Mouse (Mus musculus) embryonic stem cell, embryonic (primary cell): ENCODE measurements around the gene Lamp1.

Experiments
- CTCF ChIA-PET, 4 experiments: fragments of 300-600 bp in 2 of 4; fragments of 350-600 bp in 2 of 4; sonication (Branson Sonifier 250); formaldehyde crosslinking; loops; one replicate each; lab custom pipeline; 2022; ENCODE audit warnings: inconsistent platforms in 2 of 4; lab: Charles Lee
- POLR2A ChIA-PET, 4 experiments: fragments of 300-600 bp in 2 of 4; fragments of 350-600 bp in 2 of 4; sonication (Branson Sonifier 250); formaldehyde crosslinking; loops; one replicate each; lab custom pipeline; 2022; ENCODE audit warnings: antibody characterized with exemption in 4 of 4, inconsistent platforms in 1 of 4; lab: Charles Lee

Gene Lamp1

GRCm38 (mm10) chr8:13180408-13180807 lies 21.4 kb downstream of the Lamp1 start:
- POLR2A ChIA-PET: interaction anchor here in 2 of 4 experiments (0.7 to 11.3 kb wide), 10 partner anchors 8 to 125 kb away, joined by 3 to 210 read pairs (median 12); partner anchors contain the start of genes Adprhl1 (in 1 of the 2), Grtp1 (in 1 of the 2) and Lamp1 (in 1 of the 2)
- CTCF ChIA-PET: interaction anchor here in 2 of 4 experiments (0.6 to 1.2 kb wide), 4 partner anchors 34 to 58 kb away, joined by 3 to 7 read pairs (median 4); no protein-coding TSS in a partner anchor

GRCm38 (mm10) chr8:13180911-13181690 lies 22.1 kb downstream of the Lamp1 start:
- CTCF ChIA-PET: interaction anchor here in 1 of 4 experiments (0.8 to 1.2 kb wide), 3 partner anchors 28 to 39 kb away, joined by 3 to 4 read pairs (median 3); no protein-coding TSS in a partner anchor
- POLR2A ChIA-PET: interaction anchor here in 3 of 4 experiments (1.1 to 11.3 kb wide), 9 partner anchors 7 to 28 kb away, joined by 3 to 210 read pairs (median 7); partner anchors contain the start of genes Grtp1 (in 1 of the 3) and Lamp1 (in 1 of the 3)

- ChIA-PET CTCF (interaction anchor here in 1 of 4 experiments (0.8 to 1.1 kb wide), 2 partner anchors 28 to 38 kb away, joined by 3 read pairs; no protein-coding TSS in a partner anchor), POLR2A (interaction anchor here in 3 of 4 experiments (0.8 to 11.3 kb wide), 9 partner anchors 8 to 29 kb away, joined by 3 to 210 read pairs (median 4); partner anchors contain the start of genes Grtp1 (in 1 of the 3) and Lamp1 (in 1 of the 3))
These were observed 22.7 kb downstream of the Lamp1 start for GRCm38 (mm10) chr8:13181691-13181976.

- ChIA-PET POLR2A (interaction anchor here in 3 of 4 experiments (0.6 to 3.8 kb wide), 10 partner anchors 7 to 266 kb away, joined by 3 to 25 read pairs (median 6); no protein-coding TSS in a partner anchor), CTCF (no interaction called here)
These were observed 27.9 kb downstream of the Lamp1 start for GRCm38 (mm10) chr8:13186819-13187218.

- POLR2A ChIA-PET: interaction anchor here in 3 of 4 experiments (0.6 to 3.8 kb wide), 16 partner anchors 8 to 266 kb away, joined by 3 to 25 read pairs (median 6); partner anchors contain the start of gene Lamp1 (in 1 of the 3)
- CTCF ChIA-PET: no interaction called here
These were observed 28.3 kb downstream of the Lamp1 start for GRCm38 (mm10) chr8:13187229-13187628.

GRCm38 (mm10) chr8:13187638-13188037 lies 28.7 kb downstream of the Lamp1 start:
- ChIA-PET CTCF (interaction anchor here in 1 of 4 experiments (1.6 kb wide), 1 partner anchor 17 kb away, joined by 4 read pairs; no protein-coding TSS in a partner anchor), POLR2A (interaction anchor here (0.8 to 3.8 kb wide), 17 partner anchors 8 to 178 kb away, joined by 3 to 25 read pairs (median 6); partner anchors contain the start of gene Lamp1 (in 1 of the 4))

- POLR2A ChIA-PET: interaction anchor here (0.8 to 3.8 kb wide), 21 partner anchors 8 to 177 kb away, joined by 3 to 25 read pairs (median 6); partner anchors contain the start of gene Lamp1 (in 1 of the 4)
- CTCF ChIA-PET: interaction anchor here in 2 of 4 experiments (1.0 to 1.6 kb wide), 2 partner anchors 9 to 17 kb away, joined by 4 read pairs; no protein-coding TSS in a partner anchor
These were observed 29.1 kb downstream of the Lamp1 start for GRCm38 (mm10) chr8:13188052-13188555.

- CTCF ChIA-PET: interaction anchor here in 2 of 4 experiments (1.0 to 1.6 kb wide), 2 partner anchors 10 to 16 kb away, joined by 4 read pairs; no protein-coding TSS in a partner anchor
- POLR2A ChIA-PET: interaction anchor here in 3 of 4 experiments (0.9 to 3.8 kb wide), 21 partner anchors 9 to 49 kb away, joined by 3 to 25 read pairs (median 6); no protein-coding TSS in a partner anchor
These were observed 29.9 kb downstream of the Lamp1 start for GRCm38 (mm10) chr8:13188857-13189256.

GRCm38 (mm10) chr8:13190235-13190634 lies 31.3 kb downstream of the Lamp1 start:
- ChIA-PET CTCF (no interaction called here), POLR2A (interaction anchor here in 3 of 4 experiments (0.7 to 3.3 kb wide), 12 partner anchors 9 to 31 kb away, joined by 3 to 18 read pairs (median 5); partner anchors contain the start of gene Lamp1 (in 1 of the 3))

GRCm38 (mm10) chr8:13194818-13195217 lies 35.9 kb downstream of the Lamp1 start:
- ChIA-PET POLR2A (interaction anchor here in 3 of 4 experiments (0.5 to 17.0 kb wide), 18 partner anchors 8 to 481 kb away, joined by 3 to 149 read pairs (median 4); partner anchors contain the start of gene Lamp1 (in 1 of the 3)), CTCF (interaction anchor here (0.6 to 1.5 kb wide), 7 partner anchors 12 to 342 kb away, joined by 3 to 7 read pairs (median 4); partner anchors contain the start of gene Adprhl1 (in 1 of the 4))

GRCm38 (mm10) chr8:13197493-13197892 lies 38.5 kb downstream of the Lamp1 start:
- CTCF ChIA-PET: interaction anchor here in 1 of 4 experiments (0.6 kb wide), 1 partner anchor 66 kb away, joined by 8 read pairs; no protein-coding TSS in a partner anchor
- POLR2A ChIA-PET: interaction anchor here in 2 of 4 experiments (2.9 to 17.0 kb wide), 7 partner anchors 8 to 32 kb away, joined by 10 to 149 read pairs (median 27); no protein-coding TSS in a partner anchor

- ChIA-PET CTCF (no interaction called here), POLR2A (interaction anchor here (0.5 to 17.0 kb wide), 11 partner anchors 11 to 264 kb away, joined by 3 to 191 read pairs (median 15); partner anchors contain the start of gene Lamp1 (in 2 of the 4))
These were observed 40.6 kb downstream of the Lamp1 start for GRCm38 (mm10) chr8:13199385-13200061.

GRCm38 (mm10) chr8:13200301-13201012 lies 41.5 kb downstream of the Lamp1 start, which contains the start of gene Grtp1:
Gene Grtp1, minus strand, starts transcription at chr8:13200620.
- ChIA-PET CTCF (no interaction called here), POLR2A (interaction anchor here in 3 of 4 experiments (0.6 to 17.0 kb wide), 15 partner anchors 9 to 265 kb away, joined by 3 to 191 read pairs (median 10); partner anchors contain the start of gene Lamp1 (in 2 of the 3))

- CTCF ChIA-PET: no interaction called here
- POLR2A ChIA-PET: interaction anchor here in 3 of 4 experiments (1.1 to 17.0 kb wide), 15 partner anchors 9 to 87 kb away, joined by 4 to 191 read pairs (median 10); partner anchors contain the start of genes Lamp1 (in 2 of the 3), Dcun1d2 (in 1 of the 3) and Tmco3 (in 1 of the 3)
These were observed 42.0 kb downstream of the Lamp1 start for GRCm38 (mm10) chr8:13201013-13201334.

GRCm38 (mm10) chr8:13202041-13202440 lies 43.1 kb downstream of the Lamp1 start:
- CTCF ChIA-PET: interaction anchor here in 2 of 4 experiments (0.6 to 1.4 kb wide), 2 partner anchors 11 to 52 kb away, joined by 3 to 4 read pairs; no protein-coding TSS in a partner anchor
- POLR2A ChIA-PET: interaction anchor here in 3 of 4 experiments (0.7 to 17.0 kb wide), 26 partner anchors 8 to 346 kb away, joined by 3 to 191 read pairs (median 6); partner anchors contain the start of genes Lamp1 (in 2 of the 3), Dcun1d2 (in 1 of the 3) and Tmco3 (in 1 of the 3)

GRCm38 (mm10) chr8:13202806-13203205 lies 43.8 kb downstream of the Lamp1 start:
- CTCF ChIA-PET: interaction anchor here in 2 of 4 experiments (1.1 to 2.2 kb wide), 5 partner anchors 11 to 89 kb away, joined by 3 to 7 read pairs (median 3); no protein-coding TSS in a partner anchor
- POLR2A ChIA-PET: interaction anchor here in 3 of 4 experiments (0.6 to 17.0 kb wide), 24 partner anchors 7 to 346 kb away, joined by 3 to 191 read pairs (median 6); partner anchors contain the start of genes Lamp1 (in 2 of the 3), Dcun1d2 (in 1 of the 3) and Tmco3 (in 1 of the 3)
